Mouse (Mus musculus): Measurements from ENCODE around the gene Tbc1d2.
A peak's percentile ranks its signal among the peaks of the same experiment; 100 is the strongest.
"Not testable (repeated sequence)": the region's sequence is repeated elsewhere in the genome, so short reads cannot be mapped to it uniquely, and the experiment has no call there.

Tbc1d2 gene

GRCm38 (mm10) chr4:46639866-46640265, 10.1 kb downstream of the Tbc1d2 start:
- DNase-seq: peak; percentile 54

DNA sequence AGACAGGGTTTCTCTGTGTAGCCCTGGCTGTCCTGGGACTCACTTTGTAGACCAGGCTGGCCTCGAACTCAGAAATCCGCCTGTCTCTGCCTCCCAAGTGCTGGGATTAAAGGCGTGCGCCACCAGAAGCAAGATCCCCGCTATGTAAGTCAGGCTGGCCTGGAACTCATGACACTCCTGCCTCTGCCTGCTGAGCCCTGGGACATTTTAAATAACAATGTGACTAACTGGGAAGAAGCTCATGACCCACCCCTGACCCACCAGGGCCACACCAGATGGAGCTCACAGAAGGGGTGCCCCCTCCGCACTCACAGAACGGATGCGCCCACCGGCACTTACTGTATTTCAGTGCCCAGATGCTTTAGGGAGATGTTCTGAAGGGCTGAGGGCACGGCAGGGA, 12.8 kb downstream of the Tbc1d2 start:
- not testable (repeated sequence) for DNase-seq

GRCm38 (mm10) chr4:46635702-46636430, 14.1 kb downstream of the Tbc1d2 start:
- DNase-seq: peak; percentile 47

DNA sequence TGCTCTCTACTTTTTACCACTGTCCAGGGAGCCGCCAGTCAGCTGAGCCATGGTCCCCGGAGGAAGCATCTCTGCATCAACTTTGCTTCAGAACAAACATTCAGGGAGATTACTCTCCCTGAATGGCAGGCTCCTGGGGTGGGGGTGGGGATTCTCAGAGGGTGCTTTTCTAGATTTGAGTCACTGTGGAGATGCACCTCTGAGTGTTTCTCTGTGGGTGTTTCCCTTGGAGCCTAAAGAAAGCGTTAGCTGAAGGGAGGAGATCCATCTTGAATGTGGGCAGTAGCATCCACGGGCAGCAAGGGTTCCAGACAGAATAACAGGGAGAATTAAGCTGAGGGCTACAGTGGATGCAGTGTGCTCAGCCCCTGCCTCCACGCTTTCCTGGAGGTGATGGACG, 15.1 kb downstream of the Tbc1d2 start:
- DNase-seq: no peak

DNA sequence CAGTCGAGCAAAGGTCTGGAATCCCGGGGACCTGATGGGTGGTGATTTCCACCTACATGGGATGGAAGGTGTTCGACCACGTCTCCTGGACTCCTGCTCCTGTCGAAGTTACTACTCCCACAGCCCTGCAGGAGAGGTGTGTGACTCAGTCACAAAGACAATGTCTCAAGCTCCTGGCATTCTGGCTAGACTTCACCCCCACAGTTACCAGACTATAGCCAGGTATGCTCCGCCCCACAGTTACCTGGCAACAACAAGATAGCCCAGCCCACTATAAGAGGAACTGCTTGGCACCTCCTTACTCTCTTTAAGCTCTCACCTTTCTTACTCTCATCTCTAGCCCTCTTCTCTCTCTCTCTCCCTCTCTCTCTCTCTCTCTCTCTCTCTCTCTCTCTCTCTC, 16.4 kb downstream of the Tbc1d2 start:
- peak; percentile 70 for DNase-seq

DNA sequence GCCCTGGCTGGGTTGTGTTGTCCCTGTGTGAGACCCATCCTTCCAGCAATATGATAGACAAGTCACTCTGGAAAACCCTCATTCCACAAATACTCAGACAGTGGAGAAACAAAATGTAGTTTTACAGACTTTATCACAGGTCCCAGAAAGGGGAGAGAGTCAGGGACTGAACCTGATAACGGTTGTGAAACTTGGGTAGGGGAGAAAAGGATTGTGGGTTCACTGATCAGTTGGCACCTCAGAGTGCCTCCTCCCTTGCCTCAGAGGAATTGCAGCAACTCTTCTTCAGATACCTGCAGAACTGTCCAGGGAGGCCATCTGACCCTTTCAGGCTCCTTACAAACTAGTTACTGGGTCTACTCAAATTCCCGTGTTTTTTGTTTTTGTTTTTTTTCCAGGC, 17.5 kb downstream of the Tbc1d2 start:
- no peak for DNase-seq

DNA sequence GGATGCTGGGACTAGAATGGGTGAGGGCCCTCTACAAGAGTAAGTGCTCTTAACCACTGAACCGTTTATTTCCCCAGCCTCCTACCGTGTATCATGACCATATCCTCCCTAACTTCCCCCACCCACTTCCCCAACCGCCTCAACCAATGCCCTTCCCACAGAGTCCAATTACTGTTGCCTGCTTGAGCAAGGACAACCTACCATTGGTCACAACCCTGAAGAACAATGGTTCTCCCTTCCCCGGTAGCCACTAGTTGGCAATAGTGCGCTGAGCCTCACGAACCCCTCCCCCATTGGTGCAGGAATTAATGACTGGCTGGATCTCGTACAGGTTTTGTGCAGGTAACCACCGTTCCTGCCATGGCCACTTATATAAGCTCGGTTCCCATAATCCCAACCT, 19.6 kb downstream of the Tbc1d2 start:
- DNase-seq: peak; percentile 70

DNA sequence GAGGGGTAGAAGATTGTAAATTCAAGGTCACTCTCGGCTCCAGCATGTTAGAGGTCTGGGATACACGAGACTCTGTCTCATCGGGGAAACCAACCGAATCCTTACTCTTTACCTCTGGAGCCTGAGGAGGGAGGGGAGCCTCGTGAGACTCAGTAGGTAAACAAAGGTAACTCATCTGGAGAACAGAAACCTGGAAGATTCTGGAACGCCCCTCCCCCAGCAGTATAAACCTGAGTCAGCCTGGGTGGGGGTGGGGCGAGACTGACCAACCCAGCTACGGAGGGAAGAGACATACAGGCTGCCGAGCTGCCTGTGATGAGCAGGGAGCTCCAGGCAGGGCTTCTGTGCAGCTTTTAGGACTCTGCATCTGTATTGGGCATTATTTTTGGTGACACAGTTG, 21.1 kb downstream of the Tbc1d2 start:
- DNase-seq: no peak

DNA sequence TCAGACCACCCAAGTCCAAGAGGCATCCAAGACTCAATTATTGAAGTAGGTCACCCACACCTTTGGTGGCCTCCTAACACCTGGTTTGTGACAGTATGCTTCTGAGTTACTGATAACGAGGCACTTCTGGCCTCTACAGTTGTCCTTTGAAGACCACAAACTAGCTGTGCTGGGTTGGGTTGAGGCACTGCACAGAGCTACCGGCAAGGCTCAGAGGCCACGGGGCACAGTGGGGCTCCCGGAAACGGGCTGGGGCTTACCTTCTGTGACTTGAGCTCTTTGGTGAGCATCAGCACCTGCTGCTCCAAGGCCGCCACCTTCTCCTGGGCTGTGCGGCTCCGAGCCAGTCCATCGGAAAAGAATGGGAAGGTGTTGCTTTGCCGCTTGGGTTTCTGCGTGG, 21.9 kb downstream of the Tbc1d2 start:
- no peak for DNase-seq

- DNase-seq: no peak
Measured at GRCm38 (mm10) chr4:46625101-46625500, 24.9 kb downstream of the Tbc1d2 start.

GRCm38 (mm10) chr4:46623007-46623406, 27.0 kb downstream of the Tbc1d2 start:
- peak; percentile 34 for DNase-seq

DNA sequence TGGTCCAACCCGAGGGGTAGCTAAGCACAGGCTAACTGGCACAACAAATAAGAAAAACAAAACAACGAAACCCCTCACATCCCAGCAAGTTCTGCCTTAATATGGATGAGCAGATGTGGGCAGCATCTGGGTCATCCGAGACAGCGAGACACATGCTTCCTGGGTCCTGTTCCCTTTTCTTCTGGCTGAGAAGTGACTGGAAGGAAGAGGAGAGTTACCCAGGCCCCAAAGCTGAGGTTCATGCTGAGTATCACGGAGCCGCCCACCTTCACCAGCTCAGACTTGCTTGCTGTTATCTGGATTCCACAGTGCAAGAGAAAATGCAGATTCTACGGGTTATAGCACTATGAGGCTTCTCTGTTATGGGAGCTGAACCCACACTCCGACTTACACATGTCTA, 29.1 kb downstream of the Tbc1d2 start:
- no peak for DNase-seq

GRCm38 (mm10) chr4:46620330-46620729, 29.7 kb downstream of the Tbc1d2 start:
- peak; percentile 28 for DNase-seq

GRCm38 (mm10) chr4:46618196-46618817, 31.7 kb downstream of the Tbc1d2 start:
- no peak for DNase-seq

GRCm38 (mm10) chr4:46617408-46617807, 32.6 kb downstream of the Tbc1d2 start:
- DNase-seq: no peak

DNA sequence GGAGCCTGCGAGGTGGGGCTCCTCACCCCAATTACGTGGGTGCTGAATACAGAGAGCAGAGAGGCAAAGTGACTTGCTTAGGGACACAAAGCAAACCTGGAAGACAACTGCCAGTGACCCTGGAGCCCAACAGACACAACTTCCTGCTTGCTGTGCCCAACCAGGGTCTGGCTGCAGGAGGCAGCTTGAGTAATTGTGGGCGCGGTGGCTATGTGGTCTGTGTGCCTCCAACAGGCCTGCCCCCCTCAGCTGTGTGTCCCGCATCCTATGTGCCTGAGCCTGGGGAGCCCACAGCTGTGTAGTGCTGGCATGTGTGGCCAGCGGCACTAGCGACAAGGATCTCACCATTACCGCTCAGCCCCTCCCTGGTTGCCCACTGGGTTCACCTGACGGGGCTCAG, 35.4 kb downstream of the Tbc1d2 start:
- DNase-seq: peak; percentile 49

GRCm38 (mm10) chr4:46613618-46614017, 36.4 kb downstream of the Tbc1d2 start:
- no peak for DNase-seq

DNA sequence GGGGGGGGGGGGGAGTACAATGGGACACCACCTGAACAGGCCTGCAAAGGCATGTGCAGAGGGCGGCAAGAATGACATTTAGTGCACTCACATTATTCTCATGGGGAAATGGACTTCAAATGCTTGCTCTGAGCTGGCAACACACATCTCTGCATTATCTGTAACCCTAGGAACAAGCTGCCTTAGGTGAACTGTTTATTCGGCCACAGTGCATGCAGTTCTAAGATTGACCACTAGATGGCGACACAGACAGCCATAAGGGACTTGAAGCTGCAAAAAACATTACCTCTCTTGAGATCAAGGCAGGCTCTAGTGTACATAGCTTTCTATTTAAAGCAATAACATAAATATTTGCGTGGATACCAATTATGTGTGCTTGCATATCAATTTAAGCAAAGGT, 38.8 kb downstream of the Tbc1d2 start:
- peak; percentile 95 for DNase-seq

DNA sequence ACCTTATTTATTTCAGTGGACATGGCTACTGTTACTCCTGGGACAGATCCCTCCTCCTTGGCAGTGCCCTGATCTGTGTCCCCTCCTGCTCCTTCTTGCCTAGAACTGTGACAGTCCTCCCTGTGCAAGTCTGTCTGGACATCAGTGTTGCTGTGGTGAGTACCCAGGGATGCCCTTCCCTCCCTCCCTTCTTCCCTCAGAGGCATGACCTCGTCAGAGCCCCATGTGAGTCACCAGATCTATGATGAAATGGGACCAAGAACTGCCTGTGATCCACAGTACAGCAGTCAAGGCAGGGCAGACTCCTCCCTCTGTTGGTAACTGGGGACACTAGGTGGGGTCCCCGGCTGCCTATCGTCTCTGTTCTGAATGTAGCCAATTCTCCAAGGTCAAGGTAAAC, 42.4 kb downstream of the Tbc1d2 start:
- DNase-seq: no peak

DNA sequence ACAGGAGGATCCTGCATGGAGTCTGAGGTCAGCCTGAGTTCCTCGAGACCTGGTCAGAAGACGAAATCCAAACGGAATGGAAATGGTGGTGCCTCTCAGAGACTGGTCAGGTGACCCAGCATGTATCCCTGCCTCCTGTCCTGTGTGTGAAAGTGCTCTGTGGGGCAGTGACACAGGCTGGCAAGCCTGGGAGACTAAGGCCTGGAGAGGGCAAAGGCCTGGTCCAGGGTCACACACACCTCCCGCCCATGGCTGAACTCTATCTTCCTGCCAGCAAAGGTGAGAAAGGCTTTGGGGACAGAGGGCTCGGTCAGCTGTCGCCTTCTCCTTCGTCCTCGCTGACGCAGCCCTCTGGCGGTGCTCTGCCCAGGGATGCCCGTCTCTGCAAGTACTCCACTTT, 44.6 kb downstream of the Tbc1d2 start:
- no peak for DNase-seq

DNA sequence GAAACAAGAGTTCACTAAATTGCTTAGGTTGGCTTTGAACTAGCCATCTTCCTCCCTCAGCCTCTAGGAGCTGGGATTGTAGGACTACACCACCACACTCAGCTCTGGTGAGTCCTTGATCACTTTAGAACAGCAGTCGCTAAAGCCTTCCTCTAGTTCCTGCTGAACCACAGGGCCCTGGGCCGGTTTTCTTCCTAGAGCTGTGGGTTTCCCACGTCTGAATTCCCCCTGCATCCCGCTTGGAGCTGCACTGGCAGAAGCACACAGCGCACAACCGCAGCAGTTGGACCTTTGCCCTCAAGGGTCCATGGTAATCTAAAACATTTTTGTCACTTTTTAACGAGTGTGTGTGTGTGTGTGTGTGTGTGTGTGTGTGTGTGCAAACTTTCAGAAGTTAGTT, 47.3 kb downstream of the Tbc1d2 start:
- no peak for DNase-seq

GRCm38 (mm10) chr4:46601844-46602423, 48.1 kb downstream of the Tbc1d2 start, which contains the start of gene Coro2a:
TSS of gene Coro2a (minus strand) at chr4:46602202.
- peak; percentile 85 for DNase-seq

- peak; percentile 30 for DNase-seq
Measured at GRCm38 (mm10) chr4:46601258-46601843, 48.7 kb downstream of the Tbc1d2 start.
